Mouse (Mus musculus) neural tube, embryonic 13.5 days (tissue): ENCODE results near the gene Itpk1. TPM values are rescaled to one million over a fixed set of nuclear protein-coding genes. Genes with fewer than 3 reads are reported as not detected.

Source experiments
- ATAC-seq: fragments of 200-750 bp; cut with Nextera tagmentation; 2 replicates; pipeline ENCODE4 v1.8.0; 2017; ENCODE audit warnings: low read depth, mild to moderate bottlenecking, moderate TSS enrichment, moderate library complexity
- H3K27ac ChIP-seq: fragments of 300-500 bp; sonication (generic); replicated peaks from 2 replicates; pipeline ENCODE4 v1.5.1; 2015; ENCODE audit warnings: moderate library complexity, mild to moderate bottlenecking, inconsistent platforms
- H3K27me3 ChIP-seq: fragments of 300-500 bp; sonication (generic); 2 replicates; pipeline ENCODE4 v1.6.1; 2015; ENCODE audit warnings: mild to moderate bottlenecking, inconsistent platforms
- H3K36me3 ChIP-seq: fragments of 300-500 bp; sonication (generic); 2 replicates; pipeline ENCODE4 v1.6.1; 2015; ENCODE audit warnings: mild to moderate bottlenecking, inconsistent platforms
- H3K4me1 ChIP-seq: fragments of 300-500 bp; sonication (generic); replicated peaks from 2 replicates; pipeline ENCODE4 v1.6.1; 2015; ENCODE audit warnings: inconsistent platforms
- H3K4me2 ChIP-seq: fragments of 300-500 bp; sonication (generic); 2 replicates; pipeline ENCODE4 v1.6.1; 2015; ENCODE audit warnings: inconsistent platforms, mild to moderate bottlenecking, moderate library complexity
- H3K4me3 ChIP-seq: fragments of 300-500 bp; sonication (generic); 2 replicates; pipeline ENCODE4 v1.5.1; 2015; ENCODE audit warnings: mild to moderate bottlenecking, inconsistent platforms
- H3K9ac ChIP-seq: fragments of 300-500 bp; sonication (generic); 2 replicates; pipeline ENCODE4 v1.6.1; 2015; ENCODE audit warnings: moderate library complexity, mild to moderate bottlenecking, inconsistent platforms
- H3K9me3 ChIP-seq: fragments of 300-500 bp; sonication (generic); 2 replicates; pipeline ENCODE4 v1.6.1; 2016; ENCODE audit warnings: inconsistent platforms
- WGBS: fragments of 180-500 bp; shearing (Covaris S2); methylation state at CpG from one replicate; pipeline ENCODE4 v1.1.7; 2015; 5-methylcytosine and 5-hydroxymethylcytosine counted together
- polyA plus RNA-seq: library from polyadenylated mRNA; unstranded; fragments of >200 nt; fragmentation: Nextera tagmentation; extraction: Ambion mirVana; gene quantifications from 2 replicates; pipeline ENCODE4 v1.2.1, GENCODE M21; 2015

The Itpk1 gene
- polyA plus RNA-seq, 1 experiment from 2014 or later = 34.0 TPM

DNA sequence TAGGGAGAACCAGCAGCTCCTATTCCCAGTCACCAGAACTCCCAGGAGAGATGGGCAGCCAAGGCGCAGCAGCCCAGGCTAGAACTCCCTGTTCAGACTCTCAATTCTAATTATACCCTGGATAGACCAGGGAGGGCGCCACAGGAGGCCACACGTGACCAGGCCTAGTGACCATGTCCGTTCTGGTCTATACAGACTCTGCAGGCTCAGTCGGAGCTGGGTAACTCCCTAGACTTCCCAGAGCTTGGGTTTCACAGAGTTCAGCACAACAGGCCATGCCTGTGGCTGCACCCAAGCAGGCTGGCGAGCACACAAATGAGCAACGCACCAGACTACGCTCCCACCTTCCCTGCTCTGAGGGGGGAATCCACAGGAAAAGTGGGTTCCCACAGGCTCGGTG, 110.1 kb downstream of the Itpk1 start:
- Histone ChIP-seq H3K4me3 (no peak overlapping the region), H3K4me1 (peaks cover 34% of the 10 kb centered on the region), H3K9ac (no peak overlapping the region), H3K27me3 (no peaks in the 10 kb centered on the region), H3K9me3 (peaks cover 6% of the 10 kb centered on the region; the same call in 1 of the 2 replicates), H3K27ac (0 out of 2 replicates have a peak overlapping the region, but pooled peaks have one; percentile 23), H3K4me2 (no peak overlapping the region), H3K36me3 (no peaks in the 10 kb centered on the region)
- WGBS = 74% methylated on average over 9 of the region's 9 CpGs
- ATAC-seq = no peak

DNA sequence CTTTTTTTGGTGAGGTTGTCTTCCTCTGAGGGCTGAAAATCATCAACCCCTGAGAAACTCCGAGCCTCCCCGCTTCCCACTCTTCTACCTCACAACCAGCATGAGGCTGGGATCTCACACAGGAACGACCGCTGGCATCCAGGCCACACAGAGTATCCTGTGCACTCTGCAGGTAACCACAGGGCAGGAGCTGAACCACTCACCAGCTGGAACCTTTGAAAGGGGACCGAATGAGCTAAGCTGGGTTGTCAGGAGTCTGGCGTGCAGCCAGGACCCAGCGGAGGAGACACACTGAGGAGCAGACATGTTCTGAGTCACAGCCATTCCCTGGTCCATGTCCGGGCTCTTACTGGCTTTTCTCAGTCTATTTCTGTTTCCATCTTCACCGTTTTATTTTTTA, 111.0 kb downstream of the Itpk1 start:
- Histone ChIP-seq H3K27ac (peak overlapping the region; percentile 23; the same call in 1 of the 2 replicates), H3K4me2 (no peak overlapping the region), H3K4me3 (no peak overlapping the region), H3K27me3 (no peaks in the 10 kb centered on the region), H3K36me3 (no peaks in the 10 kb centered on the region), H3K9me3 (peaks cover 5% of the 10 kb centered on the region; the same call in 1 of the 2 replicates), H3K9ac (no peak overlapping the region), H3K4me1 (peaks cover 29% of the 10 kb centered on the region)
- WGBS = 66% methylated on average over 9 of the region's 9 CpGs
- 0 out of 2 replicates have a peak, but pooled peaks have one; percentile 19 for ATAC-seq

GRCm38 (mm10) chr12:102590711-102591360, 113.9 kb downstream of the Itpk1 start:
- 92% methylated on average over 17 of the region's 17 CpGs for WGBS
- Histone ChIP-seq H3K4me1 (peaks cover 18% of the 10 kb centered on the region), H3K27me3 (no peaks in the 10 kb centered on the region), H3K4me3 (no peak overlapping the region), H3K4me2 (no peak overlapping the region), H3K9me3 (no peaks in the 10 kb centered on the region), H3K27ac (no peak overlapping the region), H3K9ac (no peak overlapping the region), H3K36me3 (peaks cover 14% of the 10 kb centered on the region; the same call in 1 of the 2 replicates)
- no peak for ATAC-seq

- H3K4me3 ChIP-seq = no peak overlapping the region
- no peak overlapping the region for H3K9ac ChIP-seq
- H3K27ac ChIP-seq = no peak overlapping the region
- H3K4me1 ChIP-seq = no peaks in the 10 kb centered on the region
- no peak overlapping the region for H3K4me2 ChIP-seq
- WGBS = 91% methylated on average over 8 of the region's 8 CpGs
- H3K9me3 ChIP-seq = no peaks in the 10 kb centered on the region
- no peaks in the 10 kb centered on the region for H3K27me3 ChIP-seq
- ATAC-seq = no peak
- peaks cover 36% of the 10 kb centered on the region for H3K36me3 ChIP-seq
Observed at GRCm38 (mm10) chr12:102587106-102587505, 117.6 kb downstream of the Itpk1 start.

DNA sequence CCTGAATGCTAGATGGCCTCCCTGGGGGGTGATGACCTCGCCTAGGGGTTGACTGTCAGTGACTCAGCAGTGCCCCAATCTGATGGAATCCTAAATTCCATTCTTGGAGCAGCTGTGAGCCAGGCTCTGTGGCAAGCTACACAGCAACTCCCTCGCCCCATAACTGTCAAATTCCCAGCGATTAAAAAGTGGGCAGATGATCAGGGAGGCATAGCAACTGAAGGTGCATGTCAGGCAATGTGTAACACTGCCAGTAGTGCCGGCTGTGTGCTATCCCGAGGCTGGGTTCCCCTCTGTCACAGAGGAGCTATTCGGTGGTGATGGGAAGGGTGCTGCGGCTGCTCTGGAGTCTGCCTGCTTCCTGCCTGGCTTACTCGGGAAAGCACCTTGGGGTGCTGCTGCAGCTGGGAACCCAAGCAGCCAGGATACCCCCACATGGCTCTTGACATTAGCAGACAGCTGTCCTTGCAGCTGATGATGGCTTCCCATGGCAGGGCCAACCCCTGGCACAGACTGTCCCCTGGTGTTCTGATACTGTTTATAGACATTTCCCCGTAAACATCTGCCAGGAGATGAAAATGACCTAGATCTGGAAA, 118.3 kb downstream of the Itpk1 start:
- Histone ChIP-seq H3K36me3 (peaks cover 36% of the 10 kb centered on the region), H3K4me2 (no peak overlapping the region), H3K9me3 (no peaks in the 10 kb centered on the region), H3K4me3 (no peak overlapping the region), H3K27ac (no peak overlapping the region), H3K9ac (no peak overlapping the region), H3K27me3 (no peaks in the 10 kb centered on the region), H3K4me1 (no peaks in the 10 kb centered on the region)
- no peak for ATAC-seq
- 80% methylated on average over 9 of the region's 9 CpGs for WGBS

- ATAC-seq = no peak
- Histone ChIP-seq H3K4me3 (no peak overlapping the region), H3K9ac (no peak overlapping the region), H3K36me3 (peaks cover 36% of the 10 kb centered on the region), H3K4me1 (no peaks in the 10 kb centered on the region), H3K27ac (no peak overlapping the region), H3K4me2 (no peak overlapping the region), H3K9me3 (no peaks in the 10 kb centered on the region), H3K27me3 (no peaks in the 10 kb centered on the region)
- WGBS = 83% methylated on average over 3 of the region's 3 CpGs
Observed at GRCm38 (mm10) chr12:102585390-102585789, 119.3 kb downstream of the Itpk1 start.

DNA sequence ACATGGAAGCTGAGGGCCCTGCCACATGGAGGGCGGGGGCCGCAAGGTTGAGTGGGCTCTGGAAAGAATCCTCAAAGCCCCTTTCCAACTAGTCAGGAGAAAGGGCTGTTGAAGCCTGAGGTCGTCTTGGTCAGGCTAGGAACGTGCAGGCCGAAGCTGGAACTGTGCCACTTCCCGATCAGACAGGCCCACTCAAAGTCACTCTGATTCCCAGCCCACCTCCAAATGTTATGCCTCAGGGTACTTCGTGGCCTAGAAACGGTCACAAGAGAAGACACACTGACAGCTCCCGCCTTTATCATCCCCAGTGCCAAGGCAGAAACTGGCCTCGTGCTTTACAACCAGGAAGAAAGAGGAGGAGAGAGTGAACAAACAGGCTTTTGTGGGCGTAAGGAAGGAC, 122.3 kb downstream of the Itpk1 start:
- no peaks in the 10 kb centered on the region for H3K4me1 ChIP-seq
- WGBS = 70% methylated on average over 11 of the region's 11 CpGs
- no peak overlapping the region for H3K4me2 ChIP-seq
- peaks cover 44% of the 10 kb centered on the region for H3K36me3 ChIP-seq
- ATAC-seq = no peak
- no peaks in the 10 kb centered on the region for H3K9me3 ChIP-seq
- no peak overlapping the region for H3K27ac ChIP-seq
- H3K4me3 ChIP-seq = no peak overlapping the region
- H3K9ac ChIP-seq = no peak overlapping the region
- no peaks in the 10 kb centered on the region for H3K27me3 ChIP-seq

DNA sequence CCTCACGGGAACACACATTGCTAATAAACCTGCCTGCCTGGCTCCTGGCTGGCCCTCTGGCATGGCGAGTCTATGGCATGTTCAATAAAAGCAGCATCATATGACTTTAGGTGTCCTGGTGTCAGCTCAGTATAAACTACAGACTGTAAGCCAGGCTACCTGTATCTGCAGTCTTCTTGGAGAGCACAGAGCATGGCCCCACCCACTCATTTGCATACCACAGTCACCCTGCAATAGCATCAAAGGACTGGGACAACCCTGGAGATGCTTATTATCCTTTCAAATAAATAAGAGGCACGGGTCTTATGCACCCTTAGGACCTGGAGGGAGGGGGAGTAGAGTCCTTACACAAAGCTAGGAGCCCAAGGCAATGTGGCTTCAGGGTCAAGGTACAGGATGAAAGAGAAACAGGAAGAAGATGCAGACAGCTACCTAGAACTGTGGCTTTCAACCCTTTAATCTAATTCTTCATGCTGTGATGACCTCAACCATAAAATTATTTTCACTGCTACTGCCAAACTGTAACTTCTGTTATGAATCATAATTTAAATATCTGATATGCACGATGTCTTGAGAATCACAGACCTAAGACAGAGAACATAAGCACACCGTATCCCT, 123.0 kb downstream of the Itpk1 start:
- 70% methylated on average over 5 of the region's 5 CpGs for WGBS

GRCm38 (mm10) chr12:102579041-102579440, 125.7 kb downstream of the Itpk1 start:
- no peak overlapping the region for H3K27ac ChIP-seq
- peak; percentile 54 for ATAC-seq
- H3K4me1 ChIP-seq = no peaks in the 10 kb centered on the region
- 61% methylated on average over 6 of the region's 6 CpGs for WGBS
- no peak overlapping the region for H3K9ac ChIP-seq
- H3K4me3 ChIP-seq = no peak overlapping the region
- peaks cover 23% of the 10 kb centered on the region for H3K36me3 ChIP-seq
- no peak overlapping the region for H3K4me2 ChIP-seq
- H3K27me3 ChIP-seq = no peaks in the 10 kb centered on the region
- no peaks in the 10 kb centered on the region for H3K9me3 ChIP-seq

More for the DNA sequence above, 123.0 kb downstream of the Itpk1 start:
- Histone ChIP-seq H3K9ac (no peak overlapping the region), H3K27me3 (no peaks in the 10 kb centered on the region), H3K4me3 (no peak overlapping the region), H3K4me2 (no peak overlapping the region), H3K9me3 (no peaks in the 10 kb centered on the region), H3K27ac (no peak overlapping the region), H3K4me1 (no peaks in the 10 kb centered on the region), H3K36me3 (peaks cover 42% of the 10 kb centered on the region)
- ATAC-seq = no peak

DNA sequence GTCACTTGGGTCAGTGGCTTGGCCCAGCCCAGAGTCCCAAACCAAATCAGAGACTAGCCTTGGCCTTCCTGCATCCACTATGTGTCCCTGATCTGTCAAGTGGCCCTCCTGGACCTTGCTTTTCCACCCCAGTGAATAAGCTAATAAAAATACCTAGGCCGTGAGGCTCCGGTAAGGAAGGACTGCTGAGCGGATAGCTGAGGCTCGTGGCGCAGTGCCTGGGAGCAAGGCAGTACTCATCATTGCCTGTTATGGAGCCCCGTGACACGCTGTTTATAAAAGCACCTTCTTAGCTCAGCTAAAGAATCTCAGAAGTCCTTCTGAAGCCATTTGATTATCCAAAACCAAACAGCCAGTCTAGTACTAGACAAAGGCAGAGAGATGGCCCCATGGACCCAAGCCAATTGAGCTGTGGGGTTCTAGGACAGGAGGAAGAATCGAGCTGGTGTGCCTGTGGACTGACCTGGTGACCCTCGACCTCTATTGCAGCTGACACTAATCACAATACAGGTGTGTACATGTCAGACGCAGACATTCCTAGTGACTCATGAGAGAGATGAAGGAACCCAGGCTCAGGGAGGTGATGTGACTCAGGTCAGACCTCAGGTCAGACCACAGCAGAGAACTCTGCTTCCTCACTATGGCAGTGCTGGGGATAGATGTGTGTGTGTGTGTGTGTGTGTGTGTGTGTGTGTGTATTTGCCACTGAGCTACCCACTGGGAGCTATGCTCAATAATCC, 127.9 kb downstream of the Itpk1 start:
- 78% methylated on average over 10 of the region's 10 CpGs for WGBS

GRCm38 (mm10) chr12:102575541-102576329, 129.0 kb downstream of the Itpk1 start:
- H3K4me1 ChIP-seq = no peaks in the 10 kb centered on the region
- no peak for ATAC-seq
- 79% methylated on average over 5 of the region's 5 CpGs for WGBS
- no peaks in the 10 kb centered on the region for H3K27me3 ChIP-seq
- H3K27ac ChIP-seq = no peak overlapping the region
- no peak overlapping the region for H3K4me2 ChIP-seq
- H3K9me3 ChIP-seq = no peaks in the 10 kb centered on the region
- H3K4me3 ChIP-seq = no peak overlapping the region
- no peak overlapping the region for H3K9ac ChIP-seq
- H3K36me3 ChIP-seq = peaks cover 34% of the 10 kb centered on the region

More for the DNA sequence above, 127.9 kb downstream of the Itpk1 start:
- H3K9ac ChIP-seq = no peak overlapping the region
- ATAC-seq = no peak
- no peaks in the 10 kb centered on the region for H3K9me3 ChIP-seq
- no peaks in the 10 kb centered on the region for H3K4me1 ChIP-seq
- H3K27ac ChIP-seq = no peak overlapping the region
- H3K36me3 ChIP-seq = peaks cover 34% of the 10 kb centered on the region
- H3K27me3 ChIP-seq = no peaks in the 10 kb centered on the region
- no peak overlapping the region for H3K4me3 ChIP-seq
- H3K4me2 ChIP-seq = no peak overlapping the region
